Mouse (Mus musculus) bone marrow, adult 2 months (tissue): ENCODE results near the gene Wdr45.

Experiments
- CTCF ChIP-seq: fragments of 200-500 bp; IDR thresholded peaks from 2 replicates; pipeline ENCODE4 v1.5.1; 2011; ENCODE audit warnings: low read length, control low read depth; ENCODE audit not compliant: control insufficient read depth, insufficient read depth
- POLR2A ChIP-seq: fragments of 200-500 bp; IDR thresholded peaks from 2 replicates; pipeline ENCODE4 v1.6.1; 2011; ENCODE audit warnings: low read depth, mild to moderate bottlenecking, control low read depth, low read length, borderline replicate concordance; ENCODE audit not compliant: control insufficient read depth

GRCm38 (mm10) chrX:7763631-7764393, 49.7 kb downstream of the Wdr45 start:
- no peak for TF ChIP-seq POLR2A
- no peak for TF ChIP-seq CTCF
